Mouse (Mus musculus) heart, embryonic 12.5 days (tissue): ENCODE data around the gene Skint8. TPM values are rescaled to one million over a fixed set of nuclear protein-coding genes. Genes with fewer than 3 reads are reported as not detected.
"Not testable (repeated sequence)": the region's sequence is repeated elsewhere in the genome, so short reads cannot be mapped to it uniquely, and the experiment has no call there.

Experiments used
- ATAC-seq: fragments of 200-750 bp; cut with Nextera tagmentation; 2 replicates; pipeline ENCODE4 v1.8.0; 2017; ENCODE audit warnings: moderate TSS enrichment, moderate library complexity; ENCODE audit not compliant: insufficient number of reproducible peaks, low FRiP score
- H3K27ac ChIP-seq: fragments of 300-500 bp; sonication (generic); 2 replicates; pipeline ENCODE4 v1.5.1; 2016; ENCODE audit warnings: mild to moderate bottlenecking, moderate library complexity; ENCODE audit not compliant: poor library complexity, severe bottlenecking
- H3K27me3 ChIP-seq: fragments of 300-500 bp; sonication (generic); replicated peaks from 2 replicates; pipeline ENCODE4 v1.6.1; 2016; ENCODE audit warnings: mild to moderate bottlenecking, moderate library complexity
- H3K36me3 ChIP-seq: fragments of 300-500 bp; sonication (generic); 2 replicates; pipeline ENCODE4 v1.6.1; 2016; ENCODE audit warnings: mild to moderate bottlenecking, moderate library complexity
- H3K4me1 ChIP-seq: fragments of 300-500 bp; sonication (generic); replicated peaks from 2 replicates; pipeline ENCODE4 v1.6.1; 2016; ENCODE audit warnings: mild to moderate bottlenecking
- H3K4me2 ChIP-seq: fragments of 300-500 bp; sonication (generic); 2 replicates; pipeline ENCODE4 v1.6.1; 2016; ENCODE audit warnings: mild to moderate bottlenecking, moderate library complexity
- H3K4me3 ChIP-seq: fragments of 300-500 bp; sonication (generic); 2 replicates; pipeline ENCODE4 v1.5.1; 2016; ENCODE audit warnings: mild to moderate bottlenecking
- H3K9ac ChIP-seq: fragments of 300-500 bp; sonication (generic); 2 replicates; pipeline ENCODE4 v1.6.1; 2016; ENCODE audit warnings: mild to moderate bottlenecking, moderate library complexity
- H3K9me3 ChIP-seq: fragments of 300-500 bp; sonication (generic); replicated peaks from 2 replicates; pipeline ENCODE4 v1.6.1; 2016; ENCODE audit warnings: mild to moderate bottlenecking, moderate library complexity
- WGBS: fragments of 180-500 bp; shearing (Covaris S2); methylation state at CpG from one replicate; pipeline ENCODE4 v1.1.7; 2016; 5-methylcytosine and 5-hydroxymethylcytosine counted together
- polyA plus RNA-seq: library from polyadenylated mRNA; unstranded; fragments of >200 nt; fragmentation: Nextera tagmentation; extraction: Ambion mirVana; gene quantifications from 2 replicates; pipeline ENCODE4 v1.2.1, GENCODE M21; 2016

The Skint8 gene
- polyA plus RNA-seq, 1 experiment from 2014 or later: not detected

DNA sequence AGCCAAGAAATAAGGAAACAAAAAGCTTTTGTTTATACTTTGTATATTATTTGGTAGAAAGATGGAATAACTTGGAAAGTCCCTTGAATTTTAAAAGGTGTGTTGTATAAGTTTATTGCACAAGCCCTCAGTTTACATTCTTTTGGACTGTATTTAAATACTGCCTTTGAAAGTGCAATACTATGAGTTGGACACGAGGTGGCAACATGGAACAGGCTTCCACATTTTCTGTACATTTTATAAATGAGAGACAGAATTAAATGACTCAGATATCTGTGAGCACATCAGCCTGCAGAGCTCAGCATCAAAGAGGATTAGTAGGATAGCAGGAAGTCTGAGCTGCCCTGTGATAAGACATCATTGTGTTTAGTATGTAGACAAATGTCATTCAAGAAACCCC lies 42.1 kb downstream of the Skint8 start:
- no peak overlapping the region for H3K4me3 ChIP-seq
- no peak for ATAC-seq
- H3K9me3 ChIP-seq: peaks cover 5% of the 10 kb centered on the region; the same call in 1 of the 2 replicates
- no peaks in the 10 kb centered on the region for H3K27me3 ChIP-seq
- no peaks in the 10 kb centered on the region for H3K4me1 ChIP-seq
- no peak overlapping the region for H3K27ac ChIP-seq
- WGBS: 18% methylated on average over 1 of the region's 1 CpGs
- H3K9ac ChIP-seq: no peak overlapping the region
- no peak overlapping the region for H3K4me2 ChIP-seq
- H3K36me3 ChIP-seq: no peaks in the 10 kb centered on the region

DNA sequence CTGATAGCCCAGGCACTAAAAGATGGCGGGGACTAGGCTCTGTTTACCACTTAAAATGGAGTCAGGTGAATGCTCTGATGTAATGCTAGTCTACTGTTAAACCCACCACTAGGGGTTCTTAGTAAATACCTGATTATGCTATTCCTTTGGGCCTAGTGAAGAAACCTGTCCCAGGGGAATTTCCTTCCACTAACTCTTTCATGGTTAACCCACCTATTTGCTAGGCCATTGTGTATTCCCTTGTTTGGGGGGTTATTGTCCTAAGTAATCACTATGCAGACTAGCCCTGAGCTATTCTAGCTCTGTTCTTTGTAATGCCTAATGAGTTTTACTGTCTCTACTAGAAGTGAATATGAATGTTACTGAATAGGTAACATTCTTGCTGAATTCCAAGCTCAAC lies 44.0 kb downstream of the Skint8 start:
- H3K4me1 ChIP-seq, H3K27ac ChIP-seq, H3K4me2 ChIP-seq, H3K36me3 ChIP-seq, H3K9me3 ChIP-seq, H3K27me3 ChIP-seq, H3K9ac ChIP-seq, ATAC-seq, H3K4me3 ChIP-seq: not testable (repeated sequence)
- 69% methylated on average over 1 of the region's 1 CpGs for WGBS

DNA sequence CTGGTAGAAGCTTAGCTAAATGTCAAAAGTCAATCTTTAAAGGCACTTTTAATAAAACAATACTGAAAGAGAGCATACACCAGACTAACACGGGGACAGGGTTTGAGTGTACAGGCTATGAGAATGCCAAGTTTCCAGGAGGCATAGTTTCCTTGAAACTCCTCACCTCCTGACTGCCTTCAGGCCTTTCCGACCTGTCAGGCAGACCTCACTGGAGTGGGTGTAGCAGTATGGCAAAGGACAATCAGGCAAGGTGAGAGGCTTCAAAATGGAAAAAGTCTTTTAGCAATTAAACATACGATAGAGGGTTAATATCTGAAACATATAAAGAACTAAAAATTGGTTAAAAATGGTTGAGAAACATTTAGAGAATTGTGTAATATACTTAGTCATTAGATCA lies 44.5 kb downstream of the Skint8 start:
- H3K4me1 ChIP-seq: no peaks in the 10 kb centered on the region
- no peak for ATAC-seq
- H3K9me3 ChIP-seq: peaks cover 5% of the 10 kb centered on the region; the same call in 1 of the 2 replicates
- WGBS: 69% methylated on average over 3 of the region's 3 CpGs
- H3K27ac ChIP-seq: no peak overlapping the region
- no peak overlapping the region for H3K4me2 ChIP-seq
- no peaks in the 10 kb centered on the region for H3K27me3 ChIP-seq
- no peak overlapping the region for H3K9ac ChIP-seq
- no peak overlapping the region for H3K4me3 ChIP-seq
- H3K36me3 ChIP-seq: no peaks in the 10 kb centered on the region

DNA sequence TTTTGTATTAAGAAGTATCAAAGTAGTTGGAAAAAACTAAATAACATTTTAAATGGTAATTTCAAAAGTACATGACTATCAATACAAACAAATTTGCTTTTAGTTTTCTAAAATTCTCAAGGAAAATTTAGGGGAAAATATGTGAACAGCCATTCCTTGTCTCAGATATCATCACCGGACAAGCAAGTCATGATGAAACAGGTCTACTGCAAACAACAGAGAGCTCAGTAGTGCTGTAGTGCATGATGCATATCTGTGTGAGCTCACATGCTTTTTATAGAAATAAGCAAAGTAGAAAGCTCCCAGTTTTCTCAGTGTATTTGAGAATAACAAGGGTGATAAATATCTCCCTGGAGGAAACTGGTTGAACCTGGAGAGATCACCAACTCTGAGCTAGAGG lies 53.4 kb downstream of the Skint8 start, which contains the start of gene Skint7:
Gene Skint7, plus strand, starts transcription at position 301 of the 400 bp plus-strand sequence.
- Histone ChIP-seq H3K4me3 (no peak within 1 kb of the TSS), H3K27me3 (no peaks in the 10 kb centered on the region), H3K9me3 (0 out of 2 replicates have a peak, but pooled peaks cover 4% of the 10 kb centered on the region), H3K9ac (no peak within 1 kb of the TSS), H3K27ac (no peak within 1 kb of the TSS), H3K36me3 (no peaks in the 10 kb centered on the region), H3K4me1 (no peaks in the 10 kb centered on the region), H3K4me2 (no peak within 1 kb of the TSS)
- ATAC-seq: no peak
- 93% methylated on average over 1 of the region's 1 CpGs for WGBS

Other genes with a start within 250 kb of the Skint8 start
- gene Spata6, start 199.4 kb upstream of the Skint8 start, polyA plus RNA-seq: 17.2 and 23.1 TPM in 2 replicates
- gene Slc5a9, start 16.5 kb upstream of the Skint8 start, polyA plus RNA-seq: 0.06 and 0.19 TPM in 2 replicates
- gene Skint7, start 53.5 kb downstream of the Skint8 start, polyA plus RNA-seq: not detected in 2 replicates
- gene Skint1, start 86.9 kb downstream of the Skint8 start, polyA plus RNA-seq: not detected in 2 replicates
- gene Skint4, start 152.6 kb downstream of the Skint8 start, polyA plus RNA-seq: not detected in 2 replicates